Mouse (Mus musculus): ENCODE results near the gene Gsap. TPM values are rescaled to one million over a fixed set of nuclear protein-coding genes. Genes with fewer than 3 reads are reported as not detected.

Gsap gene
- polyA plus RNA-seq, 1 experiment from 2014 or later = 1.4 TPM

GRCm38 (mm10) chr5:21348366-21348765, 162.3 kb downstream of the Gsap start:
- H3K27me3 ChIP-seq (ENCODE audit: control insufficient read depth, insufficient read depth, low read length) = no peaks in the 10 kb centered on the region
- H3K9ac ChIP-seq (ENCODE audit: low read length) = no peak overlapping the region
- H3K4me3 ChIP-seq (ENCODE audit: low read depth, low read length) = no peak overlapping the region
- ATAC-seq (ENCODE audit: low FRiP score, low TSS enrichment) (no peak), DNase-seq (ENCODE audit: low spot score) (no peak)
- no peaks in the 10 kb centered on the region for H3K4me1 ChIP-seq (replicated peaks; ENCODE audit: control insufficient read depth, insufficient read depth)
- H3K9me3 ChIP-seq (ENCODE audit: control insufficient read depth, low read length) = no peaks in the 10 kb centered on the region
- TF ChIP-seq CTCF (IDR thresholded peaks at IDR 0.05; ENCODE audit: low read depth) (no peak), EP300 (optimal IDR thresholded peaks at IDR 0.05) (no peak)
- no peak overlapping the region for H3K4me2 ChIP-seq (replicated peaks; ENCODE audit: low read depth)
- no peaks in the 10 kb centered on the region for H3K36me3 ChIP-seq (ENCODE audit: control insufficient read depth, insufficient read depth, low read length)
- 83% methylated on average over 7 of the region's 7 CpGs for WGBS
- H3K27ac ChIP-seq (replicated peaks) = no peak overlapping the region

- DNase-seq (ENCODE audit: low spot score) (no peak), ATAC-seq (ENCODE audit: low FRiP score, low TSS enrichment) (no peak)
- Histone ChIP-seq H3K27ac (replicated peaks) (no peak overlapping the region), H3K9ac (ENCODE audit: low read length) (no peak overlapping the region), H3K9me3 (ENCODE audit: control insufficient read depth, low read length) (no peaks in the 10 kb centered on the region), H3K27me3 (ENCODE audit: control insufficient read depth, insufficient read depth, low read length) (no peaks in the 10 kb centered on the region), H3K36me3 (ENCODE audit: control insufficient read depth, insufficient read depth, low read length) (no peaks in the 10 kb centered on the region), H3K4me1 (replicated peaks; ENCODE audit: control insufficient read depth, insufficient read depth) (no peaks in the 10 kb centered on the region), H3K4me2 (replicated peaks; ENCODE audit: low read depth) (no peak overlapping the region), H3K4me3 (ENCODE audit: low read depth, low read length) (no peak overlapping the region)
- no peak for TF ChIP-seq CTCF (IDR thresholded peaks at IDR 0.05; ENCODE audit: low read depth)
- no peak for TF ChIP-seq EP300 (optimal IDR thresholded peaks at IDR 0.05)
Measured at GRCm38 (mm10) chr5:21351678-21352077, 165.6 kb downstream of the Gsap start.

DNA sequence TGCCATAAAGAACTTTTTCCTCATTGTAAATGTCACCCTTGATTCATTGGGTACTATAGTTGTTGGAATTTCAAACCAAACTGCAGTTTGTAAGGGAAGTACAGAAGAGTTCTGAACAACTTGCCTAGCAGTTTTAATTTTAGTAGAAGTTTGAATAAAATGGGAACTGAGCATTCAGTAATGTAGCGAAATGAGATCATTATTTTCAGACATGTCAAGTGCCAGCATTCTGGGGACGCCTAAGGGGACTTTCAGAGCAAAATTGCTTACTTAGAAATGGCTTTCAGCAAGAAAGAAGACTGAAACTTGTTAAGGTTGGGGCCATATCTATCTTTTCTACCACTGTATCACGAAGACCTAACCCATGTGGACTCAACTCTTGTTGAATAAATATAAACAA, 172.6 kb downstream of the Gsap start:
- Histone ChIP-seq H3K27ac (replicated peaks) (no peak overlapping the region), H3K4me1 (replicated peaks; ENCODE audit: control insufficient read depth, insufficient read depth) (no peaks in the 10 kb centered on the region), H3K27me3 (ENCODE audit: control insufficient read depth, insufficient read depth, low read length) (no peaks in the 10 kb centered on the region), H3K9ac (ENCODE audit: low read length) (no peak overlapping the region), H3K4me2 (replicated peaks; ENCODE audit: low read depth) (no peak overlapping the region), H3K9me3 (ENCODE audit: control insufficient read depth, low read length) (no peaks in the 10 kb centered on the region), H3K36me3 (ENCODE audit: control insufficient read depth, insufficient read depth, low read length) (no peaks in the 10 kb centered on the region), H3K4me3 (ENCODE audit: low read depth, low read length) (no peak overlapping the region)
- 76% methylated on average over 3 of the region's 3 CpGs for whole genome bisulfite sequencing
- TF ChIP-seq CTCF (IDR thresholded peaks at IDR 0.05; ENCODE audit: low read depth) (no peak), EP300 (optimal IDR thresholded peaks at IDR 0.05) (no peak)
- DNase-seq (ENCODE audit: low spot score) (no peak), ATAC-seq (ENCODE audit: low FRiP score, low TSS enrichment) (no peak)

- 69% methylated on average over 3 of the region's 3 CpGs for WGBS
- Histone ChIP-seq H3K9ac (ENCODE audit: low read length) (no peak overlapping the region), H3K36me3 (ENCODE audit: control insufficient read depth, insufficient read depth, low read length) (no peaks in the 10 kb centered on the region), H3K27ac (replicated peaks) (no peak overlapping the region), H3K27me3 (ENCODE audit: control insufficient read depth, insufficient read depth, low read length) (no peaks in the 10 kb centered on the region), H3K4me3 (ENCODE audit: low read depth, low read length) (no peak overlapping the region), H3K4me2 (replicated peaks; ENCODE audit: low read depth) (no peak overlapping the region), H3K9me3 (ENCODE audit: control insufficient read depth, low read length) (no peaks in the 10 kb centered on the region), H3K4me1 (replicated peaks; ENCODE audit: control insufficient read depth, insufficient read depth) (no peaks in the 10 kb centered on the region)
- ATAC-seq (ENCODE audit: low FRiP score, low TSS enrichment) (no peak), DNase-seq (ENCODE audit: low spot score) (no peak)
- TF ChIP-seq CTCF (IDR thresholded peaks at IDR 0.05; ENCODE audit: low read depth) = no peak
- no peak for TF ChIP-seq EP300 (optimal IDR thresholded peaks at IDR 0.05)
Measured at GRCm38 (mm10) chr5:21363343-21363742, 177.3 kb downstream of the Gsap start.

Other genes starting within 250 kb of the Gsap start
- gene Rsbn1l, start 229.9 kb upstream of the Gsap start, polyA plus RNA-seq (2015; fragmentation: Nextera tagmentation; extraction: Ambion mirVana) = 3.4 and 3.7 TPM in 2 replicates
- 8.7 and 8.8 TPM in 2 replicates for gene Ptpn12, start 130.3 kb upstream of the Gsap start, polyA plus RNA-seq (2015; fragmentation: Nextera tagmentation; extraction: Ambion mirVana)
- 10.3 and 14.4 TPM in 2 replicates for gene Fgl2, start 186.4 kb downstream of the Gsap start, polyA plus RNA-seq (2015; fragmentation: Nextera tagmentation; extraction: Ambion mirVana)
- 0.22 and 0.24 TPM in 2 replicates for gene Ccdc146, start 238.4 kb downstream of the Gsap start, polyA plus RNA-seq (2015; fragmentation: Nextera tagmentation; extraction: Ambion mirVana)
- 3.5 and 3.8 TPM in 2 replicates for gene Fam185a, start 238.7 kb downstream of the Gsap start, polyA plus RNA-seq (2015; fragmentation: Nextera tagmentation; extraction: Ambion mirVana)